Mouse (Mus musculus): ENCODE results near the gene Nrxn3. TPM values are rescaled to one million over a fixed set of nuclear protein-coding genes. Genes with fewer than 3 reads are reported as not detected.

Nrxn3 gene
- 0.33 and 1.0 TPM in 2 replicates for total RNA-seq (2021)
- long read RNA-seq, experiment 1: 0 reads
- long read RNA-seq, experiment 2: 0 reads

DNA sequence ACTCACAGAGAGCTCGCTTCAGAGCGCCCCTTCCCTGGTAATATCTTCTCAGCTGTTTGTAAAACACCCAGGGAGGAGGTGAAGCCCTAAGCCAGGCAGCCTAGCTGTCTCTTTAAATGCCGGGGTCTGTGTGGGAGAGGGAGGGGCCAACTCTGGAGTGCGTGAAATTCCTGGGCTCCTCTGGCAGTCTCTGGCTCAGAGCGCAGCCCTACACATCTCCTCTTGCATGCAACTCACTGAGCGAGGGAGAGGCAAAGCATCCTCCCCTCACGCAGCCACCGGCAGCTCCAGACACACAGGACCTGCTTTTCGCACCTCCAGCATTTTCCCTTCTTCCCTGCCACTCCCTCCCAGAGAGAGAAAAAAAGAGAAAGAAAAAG is at the start of gene Nrxn3:
TSS of gene Nrxn3 (plus strand) at position 186 of the 380 bp plus-strand sequence.
- DNase-seq: peak; percentile 7

DNA sequence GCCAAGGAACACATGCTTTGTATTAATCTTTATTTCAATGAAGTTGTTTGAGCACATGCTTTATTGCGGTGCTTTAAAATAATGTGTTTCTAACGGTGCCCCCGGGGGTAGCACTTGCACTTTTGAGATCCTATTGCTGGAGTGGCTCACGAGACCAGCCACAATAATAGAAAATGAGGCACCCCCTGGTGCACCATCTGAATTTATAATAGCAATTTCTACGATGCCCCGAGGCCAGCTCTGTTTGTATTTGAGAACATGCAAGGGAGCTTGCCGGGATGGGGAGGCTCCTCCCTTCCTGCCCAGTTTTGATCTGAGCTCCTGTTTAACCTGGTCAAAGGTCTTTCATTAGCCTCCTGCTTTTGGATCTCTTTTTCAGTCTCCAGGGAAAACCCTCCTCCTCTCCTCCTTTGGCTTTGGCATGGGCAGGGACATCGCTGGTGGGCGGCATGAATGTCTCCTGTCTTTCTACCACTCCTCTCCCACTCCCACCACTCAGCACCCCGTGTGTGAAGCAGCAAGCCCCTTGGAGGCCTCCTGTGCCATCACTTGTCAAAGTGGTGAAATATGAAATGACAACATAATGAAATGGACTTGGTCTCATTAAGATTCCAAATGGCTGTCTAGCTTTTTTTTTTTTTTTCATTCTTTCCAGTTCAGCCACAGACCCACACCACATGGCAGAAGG is 18.4 kb upstream of the Nrxn3 start:
- no peak for DNase-seq

DNA sequence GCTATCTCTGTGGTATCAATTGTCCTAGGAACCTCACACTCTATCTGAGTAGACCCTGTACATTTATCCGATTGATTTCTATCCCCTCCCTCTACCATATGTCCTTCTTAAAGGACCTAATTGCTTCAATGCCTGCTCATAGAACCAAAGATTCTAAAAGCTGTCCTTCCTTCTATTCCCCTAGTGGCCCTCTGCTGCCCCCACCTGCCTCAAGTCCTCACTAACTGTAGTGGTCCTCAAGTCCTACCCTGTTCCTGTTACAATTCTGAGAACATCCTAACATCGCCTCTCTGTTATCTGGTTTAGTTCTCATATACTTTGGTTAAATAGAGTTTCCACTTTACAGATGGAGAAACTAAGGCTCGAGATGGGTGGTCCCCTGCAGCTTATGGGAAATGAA is 16.7 kb upstream of the Nrxn3 start:
- no peak for DNase-seq

DNA sequence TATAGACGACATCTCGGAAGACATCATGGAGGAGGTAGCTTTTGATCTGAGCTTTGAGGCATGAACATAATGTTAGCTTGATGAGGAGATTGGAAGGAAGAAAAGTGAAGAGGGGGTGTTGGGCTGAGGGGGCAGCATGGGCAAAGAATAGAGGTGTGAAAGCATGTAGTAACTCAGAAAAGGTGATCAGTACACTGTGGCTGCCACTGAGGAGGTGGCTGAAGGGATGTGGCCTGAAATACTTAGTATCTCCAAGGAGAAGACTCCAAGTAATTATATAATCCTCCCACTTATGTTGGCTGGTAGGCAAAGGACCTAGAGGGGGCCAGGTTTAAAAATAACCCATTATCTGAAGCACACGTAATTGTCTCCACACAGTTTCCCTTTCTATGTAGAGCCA is 14.9 kb upstream of the Nrxn3 start:
- DNase-seq: no peak

DNA sequence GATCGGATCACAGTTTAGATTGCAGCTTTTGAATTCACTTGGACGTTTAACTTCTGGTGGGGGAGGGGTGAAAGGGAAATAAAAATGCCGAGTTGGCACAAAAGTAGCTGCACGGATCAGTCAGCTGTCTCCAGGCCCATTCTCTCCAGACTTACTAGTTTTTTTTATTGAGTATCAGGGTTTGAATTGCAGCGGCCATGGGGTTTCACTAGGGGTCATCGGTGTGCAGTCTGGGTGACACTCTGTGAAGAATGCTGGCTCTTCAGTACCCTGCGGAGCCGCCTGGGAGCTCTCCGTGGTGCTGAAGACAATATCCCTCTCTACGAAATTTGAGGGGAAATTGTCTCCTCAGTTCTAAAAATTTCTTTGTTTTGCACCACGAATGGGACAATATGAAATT is 13.5 kb upstream of the Nrxn3 start:
- DNase-seq: peak; percentile 75

DNA sequence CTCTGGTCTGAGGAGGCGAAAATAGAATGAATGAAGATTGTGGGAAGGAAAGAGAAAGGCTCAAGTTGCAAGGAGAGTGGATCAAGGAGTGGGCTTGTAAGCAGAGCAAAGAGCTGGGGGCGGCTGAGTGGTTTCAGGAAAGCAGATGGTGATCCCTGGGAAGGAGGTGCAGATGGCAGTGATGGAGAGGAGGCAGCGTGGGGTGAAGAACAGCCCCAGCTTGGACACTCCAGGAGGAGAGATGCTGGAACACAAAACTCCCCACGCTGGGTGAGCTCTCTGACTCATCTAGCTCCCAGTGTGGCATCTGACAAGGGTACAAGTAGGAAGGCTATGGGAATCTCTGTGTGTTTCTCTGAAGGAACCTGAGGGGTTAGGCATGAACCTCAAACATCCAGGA is 9.2 kb upstream of the Nrxn3 start:
- DNase-seq: no peak

DNA sequence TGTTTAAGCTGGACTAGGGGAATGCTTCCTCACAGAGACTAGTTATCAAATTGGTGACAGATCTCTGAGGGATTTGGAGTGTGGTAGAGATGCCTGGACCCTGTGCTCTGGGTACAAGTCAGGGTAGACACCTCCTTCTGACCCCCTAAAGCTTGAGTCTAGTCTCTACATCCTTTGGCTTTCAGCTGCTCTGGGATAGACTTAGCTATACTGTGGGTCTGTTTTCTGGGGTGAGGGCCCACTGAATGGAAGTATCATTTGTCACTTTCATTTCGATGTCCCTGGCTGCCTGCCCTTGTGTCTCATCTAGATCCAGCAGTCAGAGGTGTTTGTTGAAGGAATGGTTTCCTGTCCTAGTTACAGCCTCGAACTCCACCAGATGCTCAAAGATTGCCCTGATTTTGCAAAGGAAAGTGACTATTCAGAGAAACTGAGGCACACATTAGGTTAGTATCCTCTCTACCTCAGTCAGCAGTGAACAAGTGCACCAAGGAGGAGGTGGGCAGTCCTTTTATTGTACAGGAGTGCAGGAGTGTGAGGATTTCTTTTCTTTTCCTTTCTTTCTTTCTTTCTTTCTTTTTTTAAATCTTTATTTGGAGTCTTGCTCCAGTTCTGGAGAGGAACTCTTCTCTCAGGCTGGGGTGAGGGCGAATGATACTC is 515 bp upstream of the Nrxn3 start:
- DNase-seq: no peak

DNA sequence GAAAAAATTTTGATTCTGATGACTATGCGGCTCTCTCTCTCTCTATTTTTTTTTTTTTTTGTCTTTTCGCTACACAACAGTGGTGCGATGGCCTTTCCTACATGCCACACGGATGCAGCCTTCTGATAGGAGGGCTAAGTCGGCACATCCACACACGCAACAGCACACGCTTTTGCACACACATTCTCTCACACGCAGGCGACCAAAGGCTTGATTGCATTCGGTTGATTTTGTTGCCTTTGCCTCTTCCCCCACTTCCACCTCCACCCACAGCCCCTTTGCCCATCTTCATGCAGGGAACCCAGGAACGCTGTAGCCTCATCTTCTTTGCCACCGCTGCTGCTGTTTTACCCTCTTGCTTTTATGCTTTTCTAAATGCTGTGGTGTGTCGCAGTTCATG is 3.6 kb downstream of the Nrxn3 start:
- no peak for DNase-seq

DNA sequence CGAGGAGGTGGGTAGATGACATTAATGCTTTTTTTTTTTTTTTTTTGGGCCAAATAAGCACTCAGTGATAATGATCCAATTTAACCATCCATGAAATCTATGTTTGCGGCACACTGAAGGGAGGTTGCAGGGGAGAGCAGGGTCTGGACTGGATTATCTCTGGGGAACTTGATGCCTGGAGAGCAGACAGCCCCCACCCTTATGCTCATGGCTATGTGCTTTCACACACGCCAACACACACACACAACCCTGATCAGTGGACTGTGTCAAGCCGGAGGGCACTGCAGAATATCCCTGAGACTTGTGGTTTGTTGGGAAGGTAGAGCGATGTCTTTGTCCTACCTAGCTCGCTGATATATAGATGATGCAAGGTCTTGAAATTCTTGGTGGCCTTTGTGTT is 4.1 kb downstream of the Nrxn3 start:
- DNase-seq: no peak

DNA sequence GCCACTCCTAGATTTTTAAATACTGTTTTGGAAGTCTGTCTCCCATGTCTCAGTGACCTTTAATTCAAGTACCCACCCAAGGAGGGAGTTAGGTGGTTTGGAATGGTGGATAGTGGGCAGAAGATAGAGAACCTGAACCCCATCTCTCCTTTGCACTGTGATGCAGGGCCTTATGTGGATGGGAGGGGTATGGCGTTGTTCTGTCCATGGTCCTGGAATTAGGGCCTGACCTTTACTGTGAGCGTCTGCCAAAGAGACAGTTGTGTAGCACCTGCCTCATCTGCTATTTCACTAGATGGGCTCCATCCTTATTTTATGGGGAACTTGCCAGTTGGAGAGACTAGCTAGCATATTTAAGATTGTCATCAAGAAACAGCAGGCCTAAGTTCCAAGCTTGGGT is 8.0 kb downstream of the Nrxn3 start:
- no peak for DNase-seq

DNA sequence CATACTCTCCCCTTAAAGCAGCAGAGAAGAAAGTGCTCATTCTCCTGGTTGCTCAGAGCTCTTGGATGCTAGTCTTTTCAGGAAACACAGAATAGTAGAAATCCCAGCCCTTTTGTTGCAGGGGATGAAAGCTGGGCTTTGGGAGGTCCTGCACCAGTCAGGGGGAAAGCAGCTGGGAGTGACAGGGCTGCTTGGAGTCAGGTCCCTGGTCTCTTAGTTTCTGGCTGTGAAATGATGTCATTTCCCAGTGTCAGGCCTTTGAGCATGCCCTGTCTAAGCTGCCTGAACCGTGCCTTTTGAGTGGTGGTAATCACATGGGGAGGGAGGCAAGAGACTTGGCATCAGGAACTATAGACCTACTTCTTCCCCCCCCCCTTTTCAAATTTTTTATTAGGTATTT is 12.4 kb downstream of the Nrxn3 start:
- no peak for DNase-seq

DNA sequence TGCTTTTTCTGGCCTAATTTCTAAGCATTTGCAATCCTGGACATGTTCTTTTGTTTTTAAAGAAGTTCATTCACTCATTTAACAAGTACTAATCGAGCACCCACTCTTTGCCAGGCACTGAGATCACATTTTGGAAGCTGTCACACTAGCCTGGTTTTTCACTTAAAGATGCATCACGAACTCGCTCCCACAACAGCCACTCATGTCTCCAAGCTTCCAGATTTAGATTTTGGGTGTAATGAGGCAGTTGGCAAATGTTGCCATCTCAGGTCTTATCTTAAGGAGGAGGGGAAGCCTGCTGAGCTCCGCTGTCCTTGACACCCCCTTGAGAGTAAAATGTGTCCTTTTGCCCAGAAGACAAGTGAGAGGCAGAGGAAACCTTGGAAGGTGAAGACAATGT is 14.4 kb downstream of the Nrxn3 start:
- no peak for DNase-seq

DNA sequence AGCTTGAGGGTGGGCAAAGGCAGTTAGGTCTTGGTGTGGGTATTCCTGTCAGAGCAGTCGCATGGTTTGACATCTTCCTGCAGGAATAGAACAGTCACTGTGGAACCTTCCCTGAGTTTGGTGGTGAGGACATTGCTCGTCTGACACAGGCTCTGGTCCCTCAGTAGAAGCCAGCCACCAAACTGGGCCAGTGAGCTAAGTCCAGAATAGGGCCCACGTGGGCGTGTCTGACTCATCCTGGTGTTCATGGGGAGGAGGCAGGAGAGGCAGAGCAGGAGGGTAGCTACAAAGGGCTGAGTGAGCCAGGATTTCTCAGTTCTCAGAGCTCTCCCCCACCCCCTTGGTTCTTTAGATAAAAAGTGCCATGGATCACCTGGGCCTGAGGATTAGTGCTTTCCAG is 15.9 kb downstream of the Nrxn3 start:
- DNase-seq: no peak

DNA sequence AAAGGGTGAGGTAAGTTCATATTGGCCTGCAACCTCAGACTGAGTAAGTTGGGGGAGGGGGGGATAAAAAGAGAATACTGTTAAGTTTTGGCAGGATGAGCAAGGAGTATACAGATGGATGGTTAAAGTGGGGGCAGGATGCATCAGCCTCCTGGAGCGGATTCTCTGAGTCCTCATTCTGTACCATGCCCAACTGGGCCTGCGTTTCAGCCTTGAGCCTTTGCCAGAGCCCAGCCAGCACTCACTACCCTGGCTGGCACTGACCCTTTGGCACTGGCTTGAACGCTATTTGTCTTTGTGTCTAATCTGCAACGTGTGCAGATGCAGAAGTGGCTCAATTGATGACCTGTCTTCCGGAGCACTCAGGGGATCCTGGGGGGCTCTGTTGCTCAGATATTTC is 24.1 kb downstream of the Nrxn3 start:
- peak; percentile 8 for DNase-seq

DNA sequence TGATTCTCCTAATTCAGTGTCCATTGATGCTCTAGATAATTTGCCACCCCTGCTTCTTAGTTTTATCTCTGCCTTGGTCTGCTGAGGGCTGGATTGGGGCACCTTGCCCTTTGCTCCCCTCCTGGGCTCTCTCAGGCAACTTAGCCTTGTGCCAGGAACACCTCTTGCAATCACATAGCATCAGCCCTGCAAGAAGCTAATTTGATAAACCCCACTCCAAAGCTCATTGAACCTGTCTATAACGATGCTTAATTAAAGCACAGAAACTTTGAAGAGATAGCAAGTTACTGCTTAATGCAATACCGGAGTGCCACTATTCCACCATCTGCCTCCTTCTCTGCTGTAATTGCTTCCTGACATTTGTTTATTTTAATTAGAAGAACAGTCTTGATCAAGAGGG is 42.1 kb downstream of the Nrxn3 start:
- no peak for DNase-seq

DNA sequence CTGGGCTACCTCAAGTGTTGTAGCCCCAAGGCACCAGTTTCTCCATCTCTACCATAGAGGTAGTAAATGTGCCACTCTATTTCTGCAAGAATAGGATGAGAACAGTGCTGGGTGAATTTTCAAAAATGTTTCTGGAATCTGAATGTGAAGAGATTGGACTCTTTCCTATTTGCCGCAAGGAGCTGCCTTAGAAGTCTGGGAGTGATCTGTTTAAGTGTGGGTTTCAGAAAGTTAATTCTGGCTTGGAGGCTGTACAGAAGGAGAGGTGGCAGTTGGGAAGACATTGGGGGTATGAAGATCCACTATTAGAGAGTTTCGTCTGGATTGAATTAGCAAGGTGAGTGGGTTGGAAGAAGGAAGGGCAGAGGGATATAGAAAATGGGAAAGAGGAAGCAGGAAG is 52.0 kb downstream of the Nrxn3 start:
- no peak for DNase-seq

DNA sequence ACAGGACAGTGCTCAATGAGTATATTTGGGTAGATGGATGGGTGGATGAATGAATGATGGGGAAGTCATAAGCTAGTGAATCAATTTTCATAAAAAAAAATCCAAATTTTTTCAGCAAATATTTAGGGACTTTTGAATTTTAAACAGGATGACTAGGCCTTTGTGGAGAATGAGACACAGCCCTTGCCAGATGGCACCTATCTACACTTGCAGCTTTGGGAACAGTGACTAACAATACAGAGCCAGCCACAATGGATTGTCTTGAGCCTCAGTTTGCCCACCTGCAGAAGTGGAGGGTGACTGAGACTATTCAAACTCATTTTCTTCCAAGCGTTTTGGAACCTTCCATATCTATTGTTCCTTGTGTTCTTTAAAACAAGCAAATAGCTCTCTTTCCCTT is 55.4 kb downstream of the Nrxn3 start:
- DNase-seq: no peak

DNA sequence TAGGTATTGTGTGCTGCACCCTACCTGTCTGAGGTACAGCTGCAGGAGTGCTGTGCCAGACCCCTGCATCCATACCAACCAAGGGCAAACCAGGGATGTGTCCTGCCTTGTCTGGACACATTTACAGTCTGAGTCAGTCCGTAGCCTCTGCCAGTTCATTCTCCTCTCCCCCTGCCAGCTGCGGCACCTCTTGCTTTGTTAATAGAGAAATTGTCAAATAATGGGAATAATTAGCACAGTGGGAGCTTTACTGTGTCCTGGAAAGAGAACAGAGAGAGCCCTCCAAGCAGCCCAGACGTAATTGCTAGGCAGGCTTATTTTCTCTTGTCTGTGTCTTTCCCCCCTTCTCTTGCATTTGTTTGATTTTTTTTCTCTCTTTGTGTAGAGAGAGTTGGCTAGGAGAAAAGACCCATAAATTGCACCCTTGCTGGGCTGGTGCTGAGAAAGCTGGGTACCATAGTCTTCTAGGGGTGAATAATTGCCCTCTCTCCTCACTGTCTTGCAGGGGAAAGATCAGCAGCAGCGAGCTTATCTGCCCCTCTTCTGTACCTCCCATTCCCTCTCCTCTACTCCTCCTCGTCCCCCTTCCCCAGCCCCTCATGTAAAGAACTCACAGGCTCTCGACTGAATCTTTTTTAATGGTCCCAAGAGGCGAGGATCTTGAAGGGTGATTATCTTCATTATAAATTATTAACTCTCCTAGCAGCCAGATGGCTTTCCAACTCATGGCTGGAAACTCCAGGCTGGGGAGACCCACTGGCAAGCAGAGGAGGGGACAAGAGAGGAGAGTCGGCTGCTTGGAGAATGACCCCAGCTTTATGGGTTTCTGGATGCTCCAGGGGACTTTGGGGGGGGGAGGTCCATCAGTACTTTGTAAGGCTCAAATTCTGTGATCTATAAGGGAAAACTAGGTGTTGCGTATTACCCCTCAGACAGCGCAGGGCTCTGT is 61.8 kb downstream of the Nrxn3 start:
- DNase-seq: no peak

DNA sequence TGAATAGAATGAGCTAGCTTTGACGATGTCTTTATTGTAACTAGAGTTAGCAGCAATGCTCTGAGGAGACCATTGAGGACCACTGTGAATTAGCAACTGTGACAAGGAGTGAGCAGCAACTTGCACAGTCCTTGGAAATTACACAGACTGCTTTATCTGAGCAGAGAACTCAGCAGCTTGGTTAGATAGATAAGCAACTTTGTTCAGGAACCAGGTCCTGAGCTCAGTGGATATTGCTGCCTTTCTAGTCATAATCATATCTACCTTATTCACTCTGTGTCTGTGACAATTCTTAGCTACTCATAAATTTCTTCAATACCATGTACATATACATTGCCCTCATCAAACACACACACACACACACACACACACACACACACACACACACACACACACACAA is 70.6 kb downstream of the Nrxn3 start:
- DNase-seq: no peak

DNA sequence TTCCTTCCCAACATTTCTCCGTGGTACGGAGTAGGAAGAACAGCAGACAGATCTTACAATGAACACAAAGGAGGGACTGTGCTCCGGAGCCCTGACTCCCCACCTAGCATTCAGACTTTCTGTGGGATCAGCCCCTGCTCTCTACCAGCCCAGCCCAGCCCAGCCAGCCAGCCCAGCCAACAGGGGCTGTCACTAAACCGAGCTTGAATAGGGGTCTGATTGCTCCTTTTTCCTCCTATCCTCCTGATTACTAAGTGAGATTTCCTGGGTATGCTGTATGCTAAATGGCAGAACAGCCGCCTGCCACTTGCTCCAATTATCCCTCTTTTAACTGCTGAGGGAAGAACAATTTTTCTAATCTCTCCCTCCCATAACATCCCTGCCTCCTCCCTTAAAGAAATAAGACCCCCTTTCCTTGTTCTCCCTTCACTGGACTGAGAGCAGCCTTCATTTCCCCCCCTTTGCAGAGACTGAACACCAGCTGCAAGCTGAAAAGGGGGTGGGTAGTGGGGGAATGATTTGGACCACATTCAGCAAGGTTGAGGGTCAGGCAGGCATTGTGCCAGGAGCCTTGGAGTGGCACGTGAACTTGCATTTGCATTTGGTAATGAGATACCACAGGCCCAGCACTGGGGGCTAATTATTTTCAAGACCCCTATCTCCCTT is 78.4 kb downstream of the Nrxn3 start:
- DNase-seq: no peak

DNA sequence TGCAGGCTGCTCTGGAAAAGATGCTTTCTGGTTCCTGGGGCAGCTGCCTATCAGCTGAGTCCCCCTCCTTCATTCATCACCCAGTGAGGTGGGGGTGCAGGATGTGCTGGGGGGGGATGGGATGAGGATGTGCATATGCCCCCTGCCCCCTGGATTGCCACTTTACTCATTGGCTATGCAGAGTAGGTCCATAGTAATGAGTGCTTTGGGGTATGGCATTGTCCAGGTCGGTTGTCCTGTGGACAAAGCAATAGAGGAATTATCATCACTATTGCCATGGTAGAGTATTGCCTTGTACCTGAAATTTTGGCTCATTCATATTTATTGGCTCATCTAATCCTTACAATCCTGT is 79.0 kb downstream of the Nrxn3 start:
- no peak for DNase-seq

DNA sequence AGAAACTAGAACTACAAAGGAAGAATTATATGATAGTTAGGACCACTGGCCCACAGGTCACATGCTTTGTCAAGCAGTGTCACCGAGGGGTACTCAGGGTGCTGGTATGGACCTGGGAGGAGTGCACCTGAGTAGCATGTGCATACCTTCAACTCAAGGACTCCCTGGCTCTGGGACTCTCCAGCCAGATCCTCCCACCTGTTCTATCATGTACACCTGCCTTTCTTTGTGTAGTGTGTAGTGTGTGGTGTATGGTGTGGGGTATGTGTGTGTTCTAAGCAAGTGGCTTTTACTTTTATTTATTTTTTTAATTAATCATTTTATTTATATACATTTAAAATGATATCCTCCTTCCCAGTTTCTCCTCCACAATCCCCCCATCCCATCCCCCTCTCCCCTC is 86.3 kb downstream of the Nrxn3 start:
- no peak for DNase-seq

DNA sequence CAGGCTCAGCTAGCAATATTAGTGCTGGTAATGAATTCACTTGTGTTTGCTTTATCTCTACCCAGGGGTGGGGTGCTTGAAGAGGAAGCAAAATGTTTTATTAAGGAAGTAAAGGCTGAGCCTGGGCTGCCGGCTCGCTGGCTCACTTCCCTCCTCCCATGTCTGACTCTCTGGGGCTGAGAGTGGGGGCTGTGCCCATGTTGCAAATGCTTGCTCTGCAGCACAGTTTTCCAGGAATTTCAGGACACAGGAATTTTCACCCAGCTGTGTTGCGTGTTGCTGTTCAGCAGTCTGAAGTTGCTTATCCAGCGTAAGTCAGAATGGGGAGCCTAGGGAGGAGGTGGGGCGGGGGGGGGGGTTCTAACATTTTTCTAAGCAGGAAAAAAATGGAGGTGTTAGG is 89.5 kb downstream of the Nrxn3 start:
- DNase-seq: no peak

All from adrenal gland, postnatal 14 days (tissue).